Mouse (Mus musculus): ENCODE measurements around the gene Zdhhc6. TPM values are rescaled to one million over a fixed set of nuclear protein-coding genes. Genes with fewer than 3 reads are reported as not detected.
A peak's percentile ranks its signal among the peaks of the same experiment; 100 is the strongest.

Gene Zdhhc6
- polyA plus RNA-seq, 1 experiment from 2014 or later = 39.8 TPM

DNA sequence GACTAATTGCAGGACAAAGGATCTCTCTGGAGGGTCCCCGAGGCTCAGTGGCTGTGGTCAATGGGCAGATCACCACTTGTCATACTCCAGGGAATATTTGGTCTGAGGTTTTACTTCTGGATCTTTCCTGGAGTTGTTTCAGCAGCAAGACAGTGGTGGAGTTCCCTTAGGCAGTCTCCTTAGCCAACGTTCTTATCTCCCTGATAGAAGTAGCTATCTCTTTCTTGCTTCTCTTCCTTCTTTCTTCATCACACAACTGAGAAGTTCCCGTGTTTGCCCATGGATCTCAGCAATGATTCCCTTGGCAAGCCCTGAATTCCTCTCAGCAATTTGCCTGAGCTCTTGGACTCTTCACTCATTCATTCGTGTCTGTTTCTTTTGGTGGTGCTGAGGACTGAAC, 39.7 kb downstream of the Zdhhc6 start:
- TF ChIP-seq CTCF (IDR thresholded peaks at IDR 0.05; ENCODE audit: low read depth) = no peak
- peaks cover 74% of the 10 kb centered on the region for H3K36me3 ChIP-seq (ENCODE audit: control insufficient read depth, insufficient read depth)

DNA sequence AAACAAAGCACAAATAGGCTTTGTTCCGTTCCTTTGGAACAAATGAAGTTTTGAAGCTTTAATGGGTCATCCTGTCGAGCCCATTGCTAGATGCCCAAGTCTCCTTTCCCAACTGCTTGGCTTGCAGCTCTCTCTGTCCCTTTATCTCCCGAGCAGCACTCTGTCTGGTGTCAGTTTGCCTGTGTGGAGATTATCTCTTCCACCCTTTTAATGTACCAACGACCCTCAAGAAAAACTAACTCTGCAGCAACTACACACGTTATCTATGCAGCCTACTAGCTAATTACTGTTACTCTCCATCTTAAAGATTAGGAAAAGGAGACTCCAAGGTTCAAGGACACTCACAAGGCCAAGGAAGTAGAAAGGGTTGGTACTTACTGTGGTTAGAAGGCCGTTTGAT, 42.5 kb downstream of the Zdhhc6 start:
- H3K27me3 ChIP-seq (replicated peaks; ENCODE audit: control insufficient read depth, insufficient read depth, low read length) = no peaks in the 10 kb centered on the region
- no peak overlapping the region for H3K4me3 ChIP-seq (ENCODE audit: low read depth, low read length)
- 0 out of 2 replicates have a peak, but pooled peaks cover 7% of the 10 kb centered on the region for H3K4me1 ChIP-seq (replicated peaks; ENCODE audit: control insufficient read depth, insufficient read depth, low read length)
- peaks cover 73% of the 10 kb centered on the region for H3K36me3 ChIP-seq (ENCODE audit: control insufficient read depth, insufficient read depth)
- no peak overlapping the region for H3K4me2 ChIP-seq (replicated peaks; ENCODE audit: low read depth)
- no peaks in the 10 kb centered on the region for H3K9me3 ChIP-seq (ENCODE audit: control insufficient read depth)
- H3K27ac ChIP-seq (ENCODE audit: low read depth, low read length) = no peak overlapping the region
- no peak for TF ChIP-seq CTCF (IDR thresholded peaks at IDR 0.05; ENCODE audit: low read depth)
- WGBS = 57% methylated on average over 6 of the region's 6 CpGs
- no peak for ATAC-seq
- H3K9ac ChIP-seq (ENCODE audit: low read depth, low read length) = no peak overlapping the region

More for the DNA sequence above, 39.7 kb downstream of the Zdhhc6 start:
- Histone ChIP-seq H3K9me3 (ENCODE audit: control insufficient read depth) (no peaks in the 10 kb centered on the region), H3K4me1 (replicated peaks; ENCODE audit: control insufficient read depth, insufficient read depth, low read length) (no peaks in the 10 kb centered on the region), H3K27me3 (replicated peaks; ENCODE audit: control insufficient read depth, insufficient read depth, low read length) (no peaks in the 10 kb centered on the region), H3K27ac (ENCODE audit: low read depth, low read length) (no peak overlapping the region), H3K4me2 (replicated peaks; ENCODE audit: low read depth) (no peak overlapping the region), H3K9ac (ENCODE audit: low read depth, low read length) (no peak overlapping the region), H3K4me3 (ENCODE audit: low read depth, low read length) (no peak overlapping the region)
- 66% methylated on average over 4 of the region's 4 CpGs for WGBS
- no peak for ATAC-seq

DNA sequence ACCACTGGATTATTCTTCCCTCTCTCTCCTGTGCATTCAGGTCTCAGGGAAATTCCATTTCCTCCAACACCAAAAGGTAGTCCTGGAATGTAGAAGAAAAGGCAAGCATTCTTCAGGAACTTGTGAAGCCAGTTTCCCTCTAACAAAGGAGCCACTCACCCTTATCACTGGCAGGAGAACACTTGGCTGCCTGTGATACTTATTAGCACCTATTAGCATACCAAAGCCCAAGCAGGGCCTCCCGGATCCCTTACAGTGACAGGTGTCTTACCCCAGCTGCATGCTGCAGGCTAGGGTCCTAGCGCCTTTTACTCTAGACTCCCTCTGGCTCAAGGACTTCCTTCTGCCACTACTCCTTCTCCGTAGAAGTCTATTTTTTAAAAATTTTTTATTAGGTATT, 44.4 kb downstream of the Zdhhc6 start:
- ATAC-seq = no peak
- Histone ChIP-seq H3K27me3 (replicated peaks; ENCODE audit: control insufficient read depth, insufficient read depth, low read length) (no peaks in the 10 kb centered on the region), H3K9ac (ENCODE audit: low read depth, low read length) (no peak overlapping the region), H3K4me2 (replicated peaks; ENCODE audit: low read depth) (no peak overlapping the region), H3K27ac (ENCODE audit: low read depth, low read length) (no peak overlapping the region), H3K36me3 (ENCODE audit: control insufficient read depth, insufficient read depth) (peaks cover 62% of the 10 kb centered on the region), H3K4me1 (replicated peaks; ENCODE audit: control insufficient read depth, insufficient read depth, low read length) (peaks cover 7% of the 10 kb centered on the region; the same call in 1 of the 2 replicates), H3K4me3 (ENCODE audit: low read depth, low read length) (no peak overlapping the region), H3K9me3 (ENCODE audit: control insufficient read depth) (no peaks in the 10 kb centered on the region)
- 37% methylated on average over 3 of the region's 3 CpGs for WGBS
- TF ChIP-seq CTCF (IDR thresholded peaks at IDR 0.05; ENCODE audit: low read depth) = no peak

DNA sequence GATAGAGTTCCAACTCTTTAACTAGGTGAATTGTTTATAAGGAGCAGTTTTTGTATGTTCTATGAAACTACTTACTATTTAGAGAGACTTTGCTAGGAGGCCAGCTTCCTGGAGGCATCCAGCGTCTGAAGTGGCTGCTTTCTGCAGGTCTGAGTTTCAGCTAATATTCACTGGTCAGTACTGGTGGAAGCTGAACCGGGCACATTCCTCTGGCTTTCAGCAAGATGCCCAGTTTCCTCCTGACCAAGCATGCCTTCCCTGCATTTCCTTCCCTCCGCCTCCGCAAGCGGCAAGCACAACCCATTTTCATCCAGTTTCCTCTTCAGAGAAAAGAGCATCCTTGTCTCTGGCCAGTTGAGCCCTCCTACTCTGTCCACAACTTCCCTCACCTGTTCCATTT, 46.8 kb downstream of the Zdhhc6 start:
- TF ChIP-seq CTCF (IDR thresholded peaks at IDR 0.05; ENCODE audit: low read depth) = no peak
- H3K9me3 ChIP-seq (ENCODE audit: control insufficient read depth) = no peaks in the 10 kb centered on the region
- WGBS = 76% methylated on average over 5 of the region's 5 CpGs

DNA sequence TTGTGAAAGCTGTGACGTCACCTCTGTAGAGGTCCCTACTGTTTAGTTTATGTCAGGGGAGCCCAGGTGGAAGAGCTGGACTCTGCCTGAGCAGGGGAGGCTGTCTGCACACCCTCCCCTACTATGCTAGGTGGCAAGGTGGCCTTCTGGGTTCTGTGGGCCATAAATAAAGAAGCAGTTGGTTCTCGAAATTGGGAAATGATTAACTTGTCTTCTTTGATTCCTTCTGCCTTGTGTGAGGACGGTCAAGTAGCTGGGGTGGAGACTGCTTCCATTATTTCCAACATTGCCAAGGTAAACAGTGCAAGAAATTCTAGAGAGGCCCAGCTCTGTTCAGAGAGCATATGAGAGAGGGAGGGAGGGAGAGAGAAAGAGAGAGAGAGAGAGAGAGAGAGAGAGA, 47.7 kb downstream of the Zdhhc6 start:
- peaks cover 7% of the 10 kb centered on the region; the same call in 1 of the 2 replicates for H3K4me1 ChIP-seq (replicated peaks; ENCODE audit: control insufficient read depth, insufficient read depth, low read length)
- WGBS = 24% methylated on average over 3 of the region's 3 CpGs
- peaks cover 49% of the 10 kb centered on the region for H3K36me3 ChIP-seq (ENCODE audit: control insufficient read depth, insufficient read depth)
- peak overlapping the region; percentile 10 for H3K27ac ChIP-seq (ENCODE audit: low read depth, low read length)
- H3K9ac ChIP-seq (ENCODE audit: low read depth, low read length) = no peak overlapping the region
- H3K9me3 ChIP-seq (ENCODE audit: control insufficient read depth) = no peaks in the 10 kb centered on the region
- no peak overlapping the region; the same call in 1 of the 2 replicates for H3K4me2 ChIP-seq (replicated peaks; ENCODE audit: low read depth)
- peak; percentile 67 for ATAC-seq
- H3K27me3 ChIP-seq (replicated peaks; ENCODE audit: control insufficient read depth, insufficient read depth, low read length) = no peaks in the 10 kb centered on the region
- no peak overlapping the region for H3K4me3 ChIP-seq (ENCODE audit: low read depth, low read length)
- TF ChIP-seq CTCF (IDR thresholded peaks at IDR 0.05; ENCODE audit: low read depth) = no peak

More for the DNA sequence above, 46.8 kb downstream of the Zdhhc6 start:
- no peaks in the 10 kb centered on the region for H3K27me3 ChIP-seq (replicated peaks; ENCODE audit: control insufficient read depth, insufficient read depth, low read length)
- H3K36me3 ChIP-seq (ENCODE audit: control insufficient read depth, insufficient read depth) = peaks cover 52% of the 10 kb centered on the region
- no peak overlapping the region for H3K9ac ChIP-seq (ENCODE audit: low read depth, low read length)
- H3K4me2 ChIP-seq (replicated peaks; ENCODE audit: low read depth) = no peak overlapping the region
- H3K27ac ChIP-seq (ENCODE audit: low read depth, low read length) = peak overlapping the region; percentile 10
- H3K4me3 ChIP-seq (ENCODE audit: low read depth, low read length) = no peak overlapping the region
- H3K4me1 ChIP-seq (replicated peaks; ENCODE audit: control insufficient read depth, insufficient read depth, low read length) = peaks cover 7% of the 10 kb centered on the region; the same call in 1 of the 2 replicates
- ATAC-seq = no peak

DNA sequence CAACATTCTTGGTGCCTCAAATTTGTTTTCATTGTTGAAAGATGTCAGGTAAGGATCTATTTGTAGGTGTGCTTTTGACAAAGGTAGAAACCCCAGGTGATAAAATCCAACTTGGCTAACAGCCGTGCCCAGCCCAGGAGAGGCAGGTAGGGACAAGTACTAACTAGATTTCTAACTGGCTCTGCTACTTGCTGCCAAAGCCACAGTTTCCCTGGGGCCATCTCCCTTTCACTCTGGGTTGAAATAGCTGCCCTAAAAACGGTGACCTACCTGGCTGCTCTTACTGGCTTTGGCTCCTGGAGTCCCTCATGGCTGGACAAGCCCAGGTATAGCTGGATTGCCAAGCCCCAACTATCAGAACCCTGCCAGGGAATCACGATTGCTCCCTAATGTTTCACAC, 49.0 kb downstream of the Zdhhc6 start:
- H3K4me2 ChIP-seq (replicated peaks; ENCODE audit: low read depth) = no peak overlapping the region
- peaks cover 7% of the 10 kb centered on the region; the same call in 1 of the 2 replicates for H3K4me1 ChIP-seq (replicated peaks; ENCODE audit: control insufficient read depth, insufficient read depth, low read length)
- ATAC-seq = no peak
- no peaks in the 10 kb centered on the region for H3K9me3 ChIP-seq (ENCODE audit: control insufficient read depth)
- no peak for TF ChIP-seq CTCF (IDR thresholded peaks at IDR 0.05; ENCODE audit: low read depth)
- H3K27ac ChIP-seq (ENCODE audit: low read depth, low read length) = peak overlapping the region; percentile 46
- no peak overlapping the region for H3K4me3 ChIP-seq (ENCODE audit: low read depth, low read length)
- WGBS = 65% methylated on average over 3 of the region's 3 CpGs
- H3K27me3 ChIP-seq (replicated peaks; ENCODE audit: control insufficient read depth, insufficient read depth, low read length) = no peaks in the 10 kb centered on the region
- H3K9ac ChIP-seq (ENCODE audit: low read depth, low read length) = no peak overlapping the region
- H3K36me3 ChIP-seq (ENCODE audit: control insufficient read depth, insufficient read depth) = peaks cover 37% of the 10 kb centered on the region

DNA sequence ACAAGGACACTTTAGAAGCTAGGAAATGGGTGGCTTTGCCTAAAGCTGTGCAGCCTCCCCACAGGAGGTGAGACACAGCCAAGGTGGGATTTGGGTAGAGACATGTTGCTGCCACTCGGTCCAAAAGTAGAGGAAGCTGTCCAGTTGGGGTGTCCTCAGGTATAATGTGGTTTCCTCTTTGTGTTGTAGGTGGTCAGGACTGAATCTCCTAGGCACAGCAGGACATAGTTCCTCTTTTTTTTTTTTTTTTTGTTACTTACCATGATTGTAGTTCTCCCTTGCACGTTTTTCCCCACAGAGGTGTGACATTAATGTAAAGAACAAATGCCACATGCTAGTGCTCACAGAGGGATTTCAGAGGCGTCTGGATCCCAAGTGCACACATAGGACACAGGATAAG, 50.6 kb downstream of the Zdhhc6 start:
- peaks cover 7% of the 10 kb centered on the region; the same call in 1 of the 2 replicates for H3K4me1 ChIP-seq (replicated peaks; ENCODE audit: control insufficient read depth, insufficient read depth, low read length)
- no peaks in the 10 kb centered on the region for H3K9me3 ChIP-seq (ENCODE audit: control insufficient read depth)
- H3K27me3 ChIP-seq (replicated peaks; ENCODE audit: control insufficient read depth, insufficient read depth, low read length) = no peaks in the 10 kb centered on the region
- WGBS = 75% methylated on average over 3 of the region's 3 CpGs
- H3K4me3 ChIP-seq (ENCODE audit: low read depth, low read length) = no peak overlapping the region
- no peak overlapping the region for H3K27ac ChIP-seq (ENCODE audit: low read depth, low read length)
- H3K36me3 ChIP-seq (ENCODE audit: control insufficient read depth, insufficient read depth) = peaks cover 34% of the 10 kb centered on the region
- no peak overlapping the region for H3K4me2 ChIP-seq (replicated peaks; ENCODE audit: low read depth)
- H3K9ac ChIP-seq (ENCODE audit: low read depth, low read length) = no peak overlapping the region
- no peak for ATAC-seq
- no peak for TF ChIP-seq CTCF (IDR thresholded peaks at IDR 0.05; ENCODE audit: low read depth)
